Mouse (Mus musculus): ENCODE data around the gene Olfr988. TPM values are rescaled to one million over a fixed set of nuclear protein-coding genes. Genes with fewer than 3 reads are reported as not detected.
"Not testable (repeated sequence)": the region's sequence is repeated elsewhere in the genome, so short reads cannot be mapped to it uniquely, and the experiment has no call there.

Gene Olfr988
- polyA plus RNA-seq (2016; fragmentation: Nextera tagmentation; extraction: Ambion mirVana), result not detected in 2 replicates

DNA sequence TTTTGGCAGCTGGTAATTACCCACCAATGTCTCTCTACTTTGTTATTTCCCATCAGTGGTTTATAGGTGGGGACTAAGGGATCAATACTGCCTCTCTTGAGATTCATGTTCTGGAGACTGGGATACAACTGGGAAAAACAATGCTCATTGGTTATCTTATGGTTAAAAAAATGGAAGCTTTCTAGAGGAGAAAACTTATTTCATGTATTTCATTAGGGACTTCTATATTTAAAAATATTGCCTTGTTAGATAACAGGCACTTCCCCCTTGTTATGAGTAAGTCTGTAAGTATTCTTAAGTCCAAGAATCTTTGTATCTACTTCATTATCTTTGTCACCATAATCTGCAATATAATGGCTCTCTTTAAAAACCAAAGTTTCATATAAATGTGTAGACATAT is at the start of gene Olfr988:
Gene Olfr988 (minus strand): TSS at position 101 of the 400 bp plus-strand sequence.
- H3K9ac ChIP-seq; ATAC-seq (ENCODE audit: low FRiP score); H3K4me3 ChIP-seq (replicated peaks); H3K27me3 ChIP-seq; H3K4me2 ChIP-seq; H3K4me1 ChIP-seq; H3K36me3 ChIP-seq (replicated peaks); H3K9me3 ChIP-seq; H3K27ac ChIP-seq: not testable (repeated sequence)

DNA sequence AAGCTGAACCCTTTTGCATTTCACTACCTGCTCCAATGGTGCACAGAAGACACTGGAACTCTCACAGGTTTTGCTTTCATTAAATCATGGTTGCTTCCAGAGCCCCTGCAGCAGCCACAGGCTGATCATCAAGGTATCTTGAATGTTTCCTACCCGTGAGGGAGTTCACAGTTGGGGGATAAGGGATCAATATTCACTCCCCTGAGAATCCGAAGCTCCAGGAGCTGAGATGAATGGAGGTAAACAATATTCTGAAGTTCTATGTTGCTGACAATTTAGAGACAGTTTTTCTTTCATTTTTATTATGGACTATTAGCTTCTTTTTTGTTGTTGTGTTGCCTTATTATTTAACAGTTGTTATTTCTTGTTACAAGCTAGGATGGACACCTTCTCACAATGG is 46.3 kb upstream of the Olfr988 start, which contains the start of gene Olfr992:
Gene Olfr992 (minus strand): TSS at position 101 of the 400 bp plus-strand sequence.
- Histone ChIP-seq H3K9ac (no peak within 1 kb of the TSS), H3K4me2 (no peak within 1 kb of the TSS), H3K4me1 (no peaks in the 10 kb centered on the region), H3K36me3 (replicated peaks) (no peaks in the 10 kb centered on the region), H3K9me3 (no peaks in the 10 kb centered on the region), H3K4me3 (replicated peaks) (no peak within 1 kb of the TSS), H3K27ac (no peak within 1 kb of the TSS), H3K27me3 (no peaks in the 10 kb centered on the region)
- ATAC-seq (ENCODE audit: low FRiP score), result no peak
- 63% methylated on average over 2 of the region's 2 CpGs for WGBS

DNA sequence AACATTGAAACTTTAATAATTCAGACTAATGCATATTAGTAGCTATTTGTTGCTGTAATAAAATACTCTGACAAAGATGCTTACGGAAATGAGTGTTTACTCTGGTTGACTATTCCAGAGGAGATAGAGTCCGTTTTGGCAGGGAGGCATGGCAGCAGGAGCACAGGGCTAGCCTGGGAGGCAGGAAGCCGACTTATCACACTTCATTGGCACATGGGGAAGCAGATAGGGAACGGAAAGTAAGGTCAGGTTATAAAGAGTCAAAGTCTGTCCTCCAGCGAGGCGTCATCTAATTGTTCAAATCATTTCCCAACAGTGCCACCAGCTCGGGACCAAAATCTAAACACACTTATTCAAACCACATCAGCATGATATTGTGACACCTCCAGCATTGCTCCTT is 23.1 kb downstream of the Olfr988 start:
- Histone ChIP-seq H3K4me3 (replicated peaks) (no peak overlapping the region), H3K36me3 (replicated peaks) (no peaks in the 10 kb centered on the region), H3K27ac (no peak overlapping the region), H3K9ac (no peak overlapping the region), H3K27me3 (no peaks in the 10 kb centered on the region), H3K9me3 (no peaks in the 10 kb centered on the region), H3K4me1 (no peaks in the 10 kb centered on the region), H3K4me2 (no peak overlapping the region)
- 78% methylated on average over 7 of the region's 7 CpGs for WGBS
- no peak for ATAC-seq (ENCODE audit: low FRiP score)

DNA sequence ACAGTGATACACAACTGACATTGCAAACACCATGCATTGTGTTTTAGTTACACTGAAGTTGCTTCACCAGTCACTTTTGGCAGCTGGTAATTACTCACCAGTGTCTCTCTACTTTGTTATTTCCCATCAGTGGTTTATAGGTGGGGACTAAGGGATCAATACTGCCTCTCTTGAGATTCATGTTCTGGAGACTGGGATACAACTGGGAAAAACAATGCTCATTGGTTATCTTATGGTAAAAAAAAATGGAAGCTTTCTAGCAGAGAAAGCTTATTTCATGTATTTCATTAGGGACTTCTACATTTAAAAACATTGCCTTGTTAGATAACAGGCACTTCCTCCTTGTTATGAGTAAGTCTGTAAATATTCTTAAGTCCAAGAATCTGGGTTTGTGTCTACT is 23.8 kb downstream of the Olfr988 start, which contains the start of gene Olfr987:
Gene Olfr987 (minus strand): TSS at position 101 of the 400 bp plus-strand sequence.
- not testable (repeated sequence) for H3K4me2 ChIP-seq; H3K4me3 ChIP-seq (replicated peaks); H3K9me3 ChIP-seq; H3K36me3 ChIP-seq (replicated peaks); H3K4me1 ChIP-seq; H3K27me3 ChIP-seq; H3K27ac ChIP-seq; ATAC-seq (ENCODE audit: low FRiP score); H3K9ac ChIP-seq

DNA sequence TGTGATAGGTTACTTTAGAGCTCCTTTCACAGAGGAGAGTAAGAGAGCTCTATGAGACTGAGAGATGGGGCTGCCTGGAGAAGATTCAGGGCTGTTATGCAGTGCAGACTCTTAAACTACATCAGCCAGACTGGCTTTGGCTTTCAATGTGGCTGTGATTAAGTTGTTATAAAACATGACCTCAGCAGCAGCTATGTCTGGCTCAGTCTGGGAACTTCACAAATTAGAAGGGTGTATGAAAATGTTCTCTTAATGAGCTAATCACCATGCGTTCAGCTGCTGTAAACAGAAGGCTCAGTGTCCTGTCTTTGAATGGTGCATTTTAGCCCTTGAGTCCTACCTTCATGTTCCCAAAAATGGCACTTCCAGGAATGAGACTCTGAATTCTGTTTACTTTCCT is 43.9 kb downstream of the Olfr988 start:
- no peak for ATAC-seq (ENCODE audit: low FRiP score)
- H3K27me3 ChIP-seq, result no peaks in the 10 kb centered on the region

More for the DNA sequence above, 43.9 kb downstream of the Olfr988 start:
- H3K4me2 ChIP-seq, result no peak overlapping the region
- H3K4me1 ChIP-seq, result no peaks in the 10 kb centered on the region
- H3K9ac ChIP-seq, result no peak overlapping the region
- H3K36me3 ChIP-seq (replicated peaks), result no peaks in the 10 kb centered on the region
- no peak overlapping the region for H3K4me3 ChIP-seq (replicated peaks)
- H3K9me3 ChIP-seq, result no peaks in the 10 kb centered on the region
- no peak overlapping the region for H3K27ac ChIP-seq
- 46% methylated on average over 1 of the region's 1 CpGs for WGBS

Other genes starting within 250 kb of the Olfr988 start
- 27.7 and 28.1 TPM in 2 replicates for gene Aplnr, start 227.0 kb downstream of the Olfr988 start, polyA plus RNA-seq (2016; fragmentation: Nextera tagmentation; extraction: Ambion mirVana)
- gene Lrrc55, start 166.0 kb downstream of the Olfr988 start, polyA plus RNA-seq (2016; fragmentation: Nextera tagmentation; extraction: Ambion mirVana), result 2.8 and 3.1 TPM in 2 replicates
- not detected in 2 replicates for gene Olfr987, start 23.9 kb downstream of the Olfr988 start, polyA plus RNA-seq (2016; fragmentation: Nextera tagmentation; extraction: Ambion mirVana)
- not detected in 2 replicates for gene Olfr992, start 46.2 kb upstream of the Olfr988 start, polyA plus RNA-seq (2016; fragmentation: Nextera tagmentation; extraction: Ambion mirVana)
- not detected in 2 replicates for gene Olfr993, start 51.6 kb upstream of the Olfr988 start, polyA plus RNA-seq (2016; fragmentation: Nextera tagmentation; extraction: Ambion mirVana)
- not detected in 2 replicates for gene Olfr994, start 73.2 kb upstream of the Olfr988 start, polyA plus RNA-seq (2016; fragmentation: Nextera tagmentation; extraction: Ambion mirVana)
- gene Olfr995, start 80.4 kb upstream of the Olfr988 start, polyA plus RNA-seq (2016; fragmentation: Nextera tagmentation; extraction: Ambion mirVana), result not detected in 2 replicates
- gene 4833423E24Rik, start 155.8 kb upstream of the Olfr988 start, polyA plus RNA-seq (2016; fragmentation: Nextera tagmentation; extraction: Ambion mirVana), result not detected in 2 replicates
- not detected in 2 replicates for gene Olfr996, start 216.0 kb upstream of the Olfr988 start, polyA plus RNA-seq (2016; fragmentation: Nextera tagmentation; extraction: Ambion mirVana)
- not detected in 2 replicates for gene Olfr998, start 225.7 kb upstream of the Olfr988 start, polyA plus RNA-seq (2016; fragmentation: Nextera tagmentation; extraction: Ambion mirVana)
- gene Olfr1000, start 248.7 kb upstream of the Olfr988 start, polyA plus RNA-seq (2016; fragmentation: Nextera tagmentation; extraction: Ambion mirVana), result not detected in 2 replicates